Mouse (Mus musculus): ENCODE data around the gene Wdr63. TPM values are rescaled to one million over a fixed set of nuclear protein-coding genes. Genes with fewer than 3 reads are reported as not detected.

The Wdr63 gene
- polyA plus RNA-seq, 1 experiment: not detected

DNA sequence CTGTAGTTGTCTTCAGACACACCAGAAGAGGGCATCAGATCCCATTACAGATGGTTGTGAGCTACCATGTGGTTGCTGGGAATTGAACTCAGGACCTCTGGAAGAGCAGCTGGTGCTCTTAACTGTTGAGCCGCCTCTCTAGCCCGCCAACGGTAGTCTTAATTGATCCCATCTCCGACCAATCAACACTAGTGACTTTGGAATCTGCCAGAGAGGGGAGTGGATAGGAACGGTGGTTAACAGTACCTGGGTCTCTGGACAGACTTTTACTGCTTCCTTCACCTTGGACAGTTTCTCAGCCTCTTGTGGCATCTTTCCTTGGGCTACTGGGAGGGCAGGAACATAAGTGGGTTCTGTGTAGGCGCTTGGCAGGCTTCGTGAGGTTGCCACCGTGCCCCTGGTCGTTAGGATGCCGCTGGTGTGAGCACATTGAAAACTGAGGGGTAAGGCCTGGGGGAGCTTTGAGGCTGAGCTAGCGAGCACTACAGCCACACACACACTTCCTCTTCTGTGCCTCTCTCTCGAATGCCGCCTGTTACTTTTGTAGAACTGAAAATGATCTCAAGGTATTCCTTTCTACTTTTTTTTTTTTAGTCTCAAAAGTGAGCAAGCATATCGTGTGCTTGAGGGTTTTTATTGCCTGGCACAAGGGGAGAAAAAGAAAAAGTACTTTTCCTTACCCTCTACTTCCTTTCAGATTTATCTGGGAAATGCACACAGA lies 114.3 kb downstream of the Wdr63 start:
- Histone ChIP-seq H3K4me1 (ENCODE audit: control insufficient read depth, insufficient read depth, low read length) (peaks cover 11% of the 10 kb centered on the region; the same call in 1 of the 2 replicates), H3K4me3 (ENCODE audit: insufficient read depth, low read depth, low read length) (no peak overlapping the region), H3K27ac (ENCODE audit: insufficient read depth, low read depth, low read length) (no peak overlapping the region)
- 80% methylated on average over 14 of the region's 14 CpGs for WGBS
- TF ChIP-seq POLR2A (IDR thresholded peaks at IDR 0.05; ENCODE audit: insufficient read depth, low read depth, low read length) (no peak), CTCF (IDR thresholded peaks at IDR 0.05; ENCODE audit: insufficient read depth, low read depth, low read length) (no peak)

DNA sequence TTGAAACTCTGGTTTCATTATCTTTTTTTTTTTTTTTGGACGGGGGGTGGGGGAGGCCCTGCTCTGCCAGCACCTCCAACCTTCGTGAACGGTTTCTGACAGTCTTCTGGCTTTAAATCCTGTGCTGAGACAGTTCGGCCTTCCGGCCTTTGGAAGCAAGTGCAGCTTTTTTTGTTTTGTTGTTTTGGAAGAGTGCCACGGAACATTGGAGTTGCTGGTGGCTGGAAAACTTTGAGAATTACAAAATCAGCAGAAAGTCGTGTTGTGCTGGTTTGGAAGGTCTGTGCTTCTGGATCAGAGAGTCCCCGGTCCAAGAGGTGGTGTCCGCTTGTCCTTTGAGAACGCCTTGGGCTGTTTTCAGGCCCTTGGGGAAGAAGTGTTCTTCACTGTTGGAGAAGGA lies 115.1 kb downstream of the Wdr63 start:
- H3K4me3 ChIP-seq (ENCODE audit: insufficient read depth, low read depth, low read length): no peak overlapping the region
- H3K4me1 ChIP-seq (ENCODE audit: control insufficient read depth, insufficient read depth, low read length): peaks cover 13% of the 10 kb centered on the region; the same call in 1 of the 2 replicates
- no peak overlapping the region for H3K27ac ChIP-seq (ENCODE audit: insufficient read depth, low read depth, low read length)
- 54% methylated on average over 10 of the region's 10 CpGs for WGBS
- TF ChIP-seq CTCF (IDR thresholded peaks at IDR 0.05; ENCODE audit: insufficient read depth, low read depth, low read length) (no peak), POLR2A (IDR thresholded peaks at IDR 0.05; ENCODE audit: insufficient read depth, low read depth, low read length) (no peak)

DNA sequence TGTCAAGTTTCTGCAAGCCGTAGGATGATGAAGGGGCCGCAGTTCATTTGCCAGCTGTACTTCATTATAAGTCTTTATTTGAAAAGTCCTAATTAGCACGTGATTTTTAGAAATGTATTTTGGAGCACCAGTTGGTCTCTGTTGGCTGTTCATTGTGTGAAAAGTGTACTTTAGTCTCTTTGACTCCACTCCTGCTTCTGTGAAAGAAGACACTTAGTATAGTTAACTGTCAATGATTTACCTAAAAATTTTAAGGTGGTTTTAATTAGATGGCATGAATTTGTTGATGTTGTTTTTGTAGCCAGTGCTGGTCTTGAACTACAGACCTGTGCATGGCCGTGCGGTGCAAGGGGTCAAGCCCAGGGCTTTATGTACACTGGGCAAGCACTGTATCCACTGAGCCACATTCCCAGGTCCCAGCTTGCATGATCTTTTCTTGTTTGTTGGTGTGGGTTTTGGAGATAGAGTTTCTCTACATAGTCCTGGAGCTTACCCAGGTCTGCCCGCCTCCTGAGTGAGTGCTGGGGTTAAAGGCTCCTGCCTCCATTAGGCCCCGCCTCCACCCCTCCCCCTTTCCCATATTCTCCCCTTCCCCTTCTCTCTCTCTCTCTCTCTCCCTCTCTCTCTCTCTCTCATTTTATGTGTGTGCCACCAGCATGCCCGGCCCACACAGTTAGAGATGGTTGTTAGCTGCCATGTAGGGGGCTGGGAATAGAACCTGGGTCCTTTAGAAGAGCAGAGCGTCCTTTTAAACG lies 115.8 kb downstream of the Wdr63 start:
- WGBS: 85% methylated on average over 10 of the region's 10 CpGs
- Histone ChIP-seq H3K4me3 (ENCODE audit: insufficient read depth, low read depth, low read length) (no peak overlapping the region), H3K4me1 (ENCODE audit: control insufficient read depth, insufficient read depth, low read length) (peaks cover 15% of the 10 kb centered on the region; the same call in 1 of the 2 replicates)

DNA sequence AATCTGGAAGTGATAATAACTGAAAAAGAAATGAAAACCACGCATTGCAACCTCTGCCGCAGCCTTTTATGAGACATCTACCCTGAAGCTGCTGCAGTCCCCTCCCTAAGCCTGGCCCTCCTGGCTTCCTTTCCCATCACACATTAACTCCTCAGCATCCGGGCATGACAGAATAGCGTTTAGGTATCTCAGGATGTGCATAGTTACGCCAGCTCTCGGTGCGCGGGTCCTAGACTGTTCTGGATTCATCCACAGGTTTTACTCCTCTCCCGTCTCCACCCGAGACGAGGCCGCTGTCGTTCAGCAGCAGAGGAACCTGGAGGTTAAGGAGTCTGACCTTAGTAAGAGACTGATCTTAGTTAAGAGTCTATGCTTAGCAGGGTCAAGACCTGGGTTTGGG lies 116.8 kb downstream of the Wdr63 start:
- Histone ChIP-seq H3K4me1 (ENCODE audit: control insufficient read depth, insufficient read depth, low read length) (peaks cover 15% of the 10 kb centered on the region; the same call in 1 of the 2 replicates), H3K4me3 (ENCODE audit: insufficient read depth, low read depth, low read length) (no peak overlapping the region), H3K27ac (ENCODE audit: insufficient read depth, low read depth, low read length) (no peak overlapping the region)
- TF ChIP-seq POLR2A (IDR thresholded peaks at IDR 0.05; ENCODE audit: insufficient read depth, low read depth, low read length): no peak
- 84% methylated on average over 13 of the region's 13 CpGs for WGBS

More for the DNA sequence above, 115.8 kb downstream of the Wdr63 start:
- TF ChIP-seq CTCF (IDR thresholded peaks at IDR 0.05; ENCODE audit: insufficient read depth, low read depth, low read length): no peak
- no peak for TF ChIP-seq POLR2A (IDR thresholded peaks at IDR 0.05; ENCODE audit: insufficient read depth, low read depth, low read length)
- H3K27ac ChIP-seq (ENCODE audit: insufficient read depth, low read depth, low read length): no peak overlapping the region

Other genes starting within 250 kb of the Wdr63 start
- gene Bcl10, start 185.3 kb downstream of the Wdr63 start, polyA plus RNA-seq (2012; ENCODE audit: insufficient read depth, insufficient read length, low replicate concordance, missing spikeins): not detected in 2 replicates
- not detected in 2 replicates for gene 2410004B18Rik, start 170.1 kb downstream of the Wdr63 start, polyA plus RNA-seq (2012; ENCODE audit: insufficient read depth, insufficient read length, low replicate concordance, missing spikeins)
- gene Syde2, start 120.3 kb downstream of the Wdr63 start, polyA plus RNA-seq (2012; ENCODE audit: insufficient read depth, insufficient read length, low replicate concordance, missing spikeins): not detected in 2 replicates
- gene Mcoln3, start 9.3 kb upstream of the Wdr63 start, polyA plus RNA-seq (2012; ENCODE audit: insufficient read depth, insufficient read length, low replicate concordance, missing spikeins): not detected in 2 replicates
- gene Mcoln2, start 41.7 kb upstream of the Wdr63 start, polyA plus RNA-seq (2012; ENCODE audit: insufficient read depth, insufficient read length, low replicate concordance, missing spikeins): not detected in 2 replicates
- not detected in 2 replicates for gene Lpar3, start 112.8 kb upstream of the Wdr63 start, polyA plus RNA-seq (2012; ENCODE audit: insufficient read depth, insufficient read length, low replicate concordance, missing spikeins)